Mouse (Mus musculus): Measurements from ENCODE around the gene Tex9.
"Not testable (repeated sequence)": the region's sequence is repeated elsewhere in the genome, so short reads cannot be mapped to it uniquely, and the experiment has no call there.

Gene Tex9

GRCm38 (mm10) chr9:72438749-72439148 lies 53.3 kb downstream of the Tex9 start:
- peak; percentile 22 for DNase-seq (ENCODE audit: low read depth, low spot score)

- DNase-seq (ENCODE audit: low read depth, low spot score), result peak; percentile 96
Measured at GRCm38 (mm10) chr9:72437822-72438701, 54.0 kb downstream of the Tex9 start, which contains the start of gene Mns1. Mns1 (plus strand) TSS chr9:72438011.

- DNase-seq (ENCODE audit: low read depth, low spot score), result no peak
Measured at GRCm38 (mm10) chr9:72434876-72435275, 57.1 kb downstream of the Tex9 start.

- DNase-seq (ENCODE audit: low read depth, low spot score), result no peak
Measured at GRCm38 (mm10) chr9:72427861-72428260, 64.2 kb downstream of the Tex9 start.

GRCm38 (mm10) chr9:72425300-72425850 lies 66.6 kb downstream of the Tex9 start:
- DNase-seq (ENCODE audit: low read depth, low spot score), result no peak

GRCm38 (mm10) chr9:72422753-72423152 lies 69.3 kb downstream of the Tex9 start:
- DNase-seq (ENCODE audit: low read depth, low spot score), result no peak

GRCm38 (mm10) chr9:72422284-72422683 lies 69.7 kb downstream of the Tex9 start:
- no peak for DNase-seq (ENCODE audit: low read depth, low spot score)

- DNase-seq (ENCODE audit: low read depth, low spot score), result no peak
Measured at GRCm38 (mm10) chr9:72420490-72420889, 71.5 kb downstream of the Tex9 start.

- DNase-seq (ENCODE audit: low read depth, low spot score), result no peak
Measured at GRCm38 (mm10) chr9:72418443-72418842, 73.6 kb downstream of the Tex9 start.

- DNase-seq (ENCODE audit: low read depth, low spot score), result no peak
Measured at GRCm38 (mm10) chr9:72411746-72412145, 80.3 kb downstream of the Tex9 start.

GRCm38 (mm10) chr9:72409381-72410225 lies 82.4 kb downstream of the Tex9 start:
- DNase-seq (ENCODE audit: low read depth, low spot score), result no peak

GRCm38 (mm10) chr9:72408131-72408586 lies 83.9 kb downstream of the Tex9 start:
- DNase-seq (ENCODE audit: low read depth, low spot score), result peak; percentile 91

- DNase-seq (ENCODE audit: low read depth, low spot score), result no peak
Measured at GRCm38 (mm10) chr9:72405882-72406638, 86.0 kb downstream of the Tex9 start.

GRCm38 (mm10) chr9:72404934-72405333 lies 87.1 kb downstream of the Tex9 start:
- DNase-seq (ENCODE audit: low read depth, low spot score), result no peak

GRCm38 (mm10) chr9:72404446-72404845 lies 87.6 kb downstream of the Tex9 start:
- no peak for DNase-seq (ENCODE audit: low read depth, low spot score)

- no peak for DNase-seq (ENCODE audit: low read depth, low spot score)
Measured at GRCm38 (mm10) chr9:72403421-72403820, 88.6 kb downstream of the Tex9 start.

- not testable (repeated sequence) for DNase-seq (ENCODE audit: low read depth, low spot score)
Measured at GRCm38 (mm10) chr9:72401769-72402168, 90.2 kb downstream of the Tex9 start.
